Mouse (Mus musculus) CH12.LX (cell line): ENCODE measurements around the gene Cxcr5. TPM values are rescaled to one million over a fixed set of nuclear protein-coding genes. Genes with fewer than 3 reads are reported as not detected.

Source experiments
- DNase-seq: peaks from one replicate; pipeline ENCODE4 v3.0.0-alpha.2; 2013; ENCODE audit errors: extremely low read depth
- H3K27ac ChIP-seq: 2 replicates; pipeline ENCODE4 v1.5.1; 2012; ENCODE audit warnings: low read depth, mild to moderate bottlenecking, control low read depth, moderate library complexity; ENCODE audit not compliant: insufficient read depth
- H3K27me3 ChIP-seq: replicated peaks from 2 replicates; pipeline ENCODE3; 2012; ENCODE audit warnings: inconsistent platforms
- H3K36me3 ChIP-seq, 2 experiments: replicated peaks in 1 of 2; 2 replicates each; pipeline versions ENCODE3 to v1.6.1; 2012; ENCODE audit warnings: inconsistent platforms in 1 of 2, low read length in 1 of 2, mild to moderate bottlenecking in 1 of 2, mixed read lengths in 1 of 2, moderate library complexity in 1 of 2; ENCODE audit not compliant: control insufficient read depth in 1 of 2, insufficient read depth in 1 of 2
- H3K4me1 ChIP-seq, 2 experiments: 2 replicates each; pipeline ENCODE4 v1.6.1; 2012; ENCODE audit warnings: inconsistent platforms in 1 of 2, moderate library complexity in 1 of 2; ENCODE audit not compliant: insufficient read depth in 2 of 2, control insufficient read depth in 1 of 2
- H3K4me2 ChIP-seq: 2 replicates; pipeline ENCODE4 v1.6.1; 2012; ENCODE audit warnings: low read depth, mild to moderate bottlenecking, control low read depth; ENCODE audit not compliant: poor library complexity, insufficient read depth, severe bottlenecking
- H3K4me3 ChIP-seq, 3 experiments: fragments of 150-350 bp in 1 of 3; sonication (generic) in 1 of 3; replicated peaks in 1 of 3; 2 replicates each; pipeline versions ENCODE3 to v1.5.1; 2011 to 2012; ENCODE audit warnings: low read depth in 2 of 3, low read length in 2 of 3, mild to moderate bottlenecking in 2 of 3, moderate library complexity in 2 of 3, control low read depth in 1 of 3, improper control_type of control experiment in 1 of 3, inconsistent platforms in 1 of 3, mixed read lengths in 1 of 3; ENCODE audit not compliant: poor library complexity in 1 of 3
- H3K79me2 ChIP-seq: replicated peaks from 2 replicates; pipeline ENCODE4 v1.6.1; 2012; ENCODE audit warnings: mild to moderate bottlenecking, moderate library complexity; ENCODE audit not compliant: control insufficient read depth, poor library complexity, insufficient read depth, severe bottlenecking; ENCODE audit errors: extremely low read depth
- H3K9ac ChIP-seq: 2 replicates; pipeline ENCODE4 v1.6.1; 2012; ENCODE audit warnings: low read depth, mild to moderate bottlenecking, control low read depth, moderate library complexity; ENCODE audit not compliant: insufficient read depth
- H3K9me3 ChIP-seq: replicated peaks from 2 replicates; pipeline ENCODE3; 2012; ENCODE audit warnings: low read length, inconsistent platforms, mixed read lengths
- BHLHE40 ChIP-seq: IDR thresholded peaks from 2 replicates; pipeline ENCODE4 v1.6.1; 2011; ENCODE audit warnings: mild to moderate bottlenecking, low read depth, low read length, improper control_type of control experiment
- CHD1 ChIP-seq: IDR thresholded peaks from 2 replicates; pipeline ENCODE4 v1.6.1; 2012; ENCODE audit warnings: low read depth, low read length, improper control_type of control experiment, inconsistent platforms
- CHD2 ChIP-seq: IDR thresholded peaks from 2 replicates; pipeline ENCODE4 v1.6.1; 2011; ENCODE audit warnings: low read length, improper control_type of control experiment
- CTCF ChIP-seq, 2 experiments: IDR thresholded peaks in 1 of 2; conservative IDR thresholded peaks in 1 of 2; 2 replicates each; pipeline ENCODE4 v1.5.1; 2011 to 2012; ENCODE audit warnings: low read depth in 2 of 2, low read length in 2 of 2, improper control_type of control experiment in 1 of 2, inconsistent platforms in 1 of 2, mild to moderate bottlenecking in 1 of 2, moderate library complexity in 1 of 2
- E2F4 ChIP-seq: IDR thresholded peaks from 2 replicates; pipeline ENCODE4 v1.6.1; 2011; ENCODE audit warnings: low read depth, low read length, improper control_type of control experiment; ENCODE audit not compliant: insufficient replicate concordance
- ELF1 ChIP-seq: IDR thresholded peaks from 2 replicates; pipeline ENCODE4 v1.6.1; 2014; ENCODE audit warnings: low read depth, mild to moderate bottlenecking, inconsistent platforms, low read length, improper control_type of control experiment
- EP300 ChIP-seq: IDR thresholded peaks from 2 replicates; pipeline ENCODE4 v1.6.1; 2011; ENCODE audit warnings: low read length, improper control_type of control experiment
- ETS1 ChIP-seq: conservative IDR thresholded peaks from 2 replicates; pipeline ENCODE4 v1.6.1; 2012; ENCODE audit warnings: low read depth, mild to moderate bottlenecking, inconsistent platforms, low read length, improper control_type of control experiment, moderate library complexity
- GABPA ChIP-seq: IDR thresholded peaks from 2 replicates; pipeline ENCODE4 v1.6.1; 2012; ENCODE audit warnings: low read depth, low read length, improper control_type of control experiment, inconsistent platforms; ENCODE audit not compliant: insufficient replicate concordance
- HCFC1 ChIP-seq: IDR thresholded peaks from 2 replicates; pipeline ENCODE4 v1.6.1; 2012; ENCODE audit warnings: low read depth, mild to moderate bottlenecking, inconsistent platforms, low read length, improper control_type of control experiment
- IRF4 ChIP-seq: IDR thresholded peaks from 2 replicates; pipeline ENCODE4 v1.6.1; 2014; ENCODE audit warnings: low read depth, mild to moderate bottlenecking, inconsistent platforms, low read length, improper control_type of control experiment
- JUN ChIP-seq: IDR thresholded peaks from 2 replicates; pipeline ENCODE4 v1.6.1; 2011; ENCODE audit warnings: low read depth, mild to moderate bottlenecking, low read length, improper control_type of control experiment, moderate library complexity; ENCODE audit not compliant: insufficient read depth
- JUND ChIP-seq: conservative IDR thresholded peaks from 2 replicates; pipeline ENCODE4 v1.6.1; 2011; ENCODE audit warnings: low read depth, low read length, improper control_type of control experiment
- KAT2A ChIP-seq: IDR thresholded peaks from 2 replicates; pipeline ENCODE4 v1.6.1; 2012; ENCODE audit warnings: low read length, improper control_type of control experiment, inconsistent platforms; ENCODE audit not compliant: insufficient replicate concordance
- MAFK ChIP-seq: IDR thresholded peaks from 2 replicates; pipeline ENCODE4 v1.6.1; 2011; ENCODE audit warnings: low read length, improper control_type of control experiment; ENCODE audit not compliant: insufficient replicate concordance
- MAX ChIP-seq: IDR thresholded peaks from 2 replicates; pipeline ENCODE4 v1.6.1; 2011; ENCODE audit warnings: low read length, improper control_type of control experiment
- MAZ ChIP-seq: IDR thresholded peaks from 2 replicates; pipeline ENCODE4 v1.6.1; 2012; ENCODE audit warnings: low read depth, mild to moderate bottlenecking, inconsistent platforms, low read length, improper control_type of control experiment, moderate library complexity
- MEF2A ChIP-seq: IDR thresholded peaks from 2 replicates; pipeline ENCODE4 v1.6.1; 2014; ENCODE audit warnings: low read depth, mild to moderate bottlenecking, inconsistent platforms, low read length, improper control_type of control experiment, borderline replicate concordance
- MXI1 ChIP-seq: IDR thresholded peaks from 2 replicates; pipeline ENCODE4 v1.6.1; 2011; ENCODE audit warnings: mild to moderate bottlenecking, low read depth, low read length, improper control_type of control experiment
- MYC ChIP-seq: IDR thresholded peaks from 2 replicates; pipeline ENCODE4 v1.6.1; 2011; ENCODE audit warnings: low read depth, mild to moderate bottlenecking, improper control_type of control experiment, low read length
- NELFE ChIP-seq: IDR thresholded peaks from 2 replicates; pipeline ENCODE4 v1.6.1; 2011; ENCODE audit warnings: low read depth, low read length, improper control_type of control experiment
- NRF1 ChIP-seq: IDR thresholded peaks from 2 replicates; pipeline ENCODE4 v1.6.1; 2014; ENCODE audit warnings: low read depth, mild to moderate bottlenecking, inconsistent platforms, low read length, improper control_type of control experiment, moderate library complexity
- PAX5 ChIP-seq: IDR thresholded peaks from 2 replicates; pipeline ENCODE4 v1.6.1; 2012; ENCODE audit warnings: low read length, inconsistent platforms, mixed read lengths
- POLR2A ChIP-seq: IDR thresholded peaks from 2 replicates; pipeline ENCODE4 v1.6.1; 2011; ENCODE audit warnings: low read depth, mild to moderate bottlenecking, improper control_type of control experiment, low read length
- POLR2AphosphoS2 ChIP-seq: IDR thresholded peaks from 2 replicates; pipeline ENCODE4 v1.6.1; 2011; ENCODE audit warnings: low read depth, low read length, improper control_type of control experiment
- RAD21 ChIP-seq: IDR thresholded peaks from 2 replicates; pipeline ENCODE4 v1.6.1; 2011; ENCODE audit warnings: low read depth, mild to moderate bottlenecking, low read length, improper control_type of control experiment, moderate library complexity
- RCOR1 ChIP-seq: conservative IDR thresholded peaks from 2 replicates; pipeline ENCODE4 v1.6.1; 2012; ENCODE audit warnings: low read depth, mild to moderate bottlenecking, inconsistent platforms, low read length, improper control_type of control experiment
- SIN3A ChIP-seq: IDR thresholded peaks from 2 replicates; pipeline ENCODE4 v1.6.1; 2012; ENCODE audit warnings: low read length, improper control_type of control experiment, inconsistent platforms
- SMC3 ChIP-seq: IDR thresholded peaks from 2 replicates; pipeline ENCODE4 v1.6.1; 2011; ENCODE audit warnings: low read depth, low read length, improper control_type of control experiment
- TBP ChIP-seq: conservative IDR thresholded peaks from 2 replicates; pipeline ENCODE4 v1.6.1; 2011; ENCODE audit warnings: low read depth, low read length, improper control_type of control experiment
- TCF12 ChIP-seq: IDR thresholded peaks from 2 replicates; pipeline ENCODE4 v1.6.1; 2014; ENCODE audit warnings: low read depth, mild to moderate bottlenecking, inconsistent platforms, low read length, improper control_type of control experiment
- UBTF ChIP-seq: IDR thresholded peaks from 2 replicates; pipeline ENCODE4 v1.6.1; 2012; ENCODE audit warnings: low read depth, mild to moderate bottlenecking, inconsistent platforms, low read length, improper control_type of control experiment, moderate library complexity
- USF1 ChIP-seq: IDR thresholded peaks from 2 replicates; pipeline ENCODE4 v1.6.1; 2014; ENCODE audit warnings: low read depth, mild to moderate bottlenecking, inconsistent platforms, low read length, improper control_type of control experiment
- USF2 ChIP-seq: conservative IDR thresholded peaks from 2 replicates; pipeline ENCODE4 v1.6.1; 2011; ENCODE audit warnings: low read depth, low read length, improper control_type of control experiment
- ZC3H11A ChIP-seq: IDR thresholded peaks from 2 replicates; pipeline ENCODE4 v1.6.1; 2012; ENCODE audit warnings: low read depth, mild to moderate bottlenecking, inconsistent platforms, low read length, improper control_type of control experiment
- ZKSCAN1 ChIP-seq: IDR thresholded peaks from 2 replicates; pipeline ENCODE4 v1.6.1; 2012; ENCODE audit warnings: low read depth, inconsistent platforms, low read length, improper control_type of control experiment, borderline replicate concordance
- ZMIZ1 ChIP-seq: IDR thresholded peaks from 2 replicates; pipeline ENCODE4 v1.6.1; 2012; ENCODE audit warnings: low read depth, mild to moderate bottlenecking, inconsistent platforms, low read length, improper control_type of control experiment
- ZNF384 ChIP-seq: IDR thresholded peaks from 2 replicates; pipeline ENCODE4 v1.6.1; 2012; ENCODE audit warnings: low read depth, low read length, improper control_type of control experiment, inconsistent platforms
- dilution Hi-C: fragments of 300-500 bp; cut with MboI; formaldehyde crosslinking; loops from 2 replicates; pipeline ENCODE4 v1.14.3; 2020; ENCODE audit warnings: low sequenced_read_pairs; ENCODE audit not compliant: extremely low pct_unique_long_range_greater_than_20kb, extremely low pct_ligation_motif_present
- in situ Hi-C: fragments of 300-500 bp; cut with MboI; formaldehyde crosslinking; loops from 3 replicates; pipeline ENCODE4 v1.14.3; 2019; ENCODE audit warnings: low sequenced_read_pairs, low pct_ligation_motif_present, low pct_unique_long_range_greater_than_20kb, mixed read lengths
- polyA plus RNA-seq: library from polyadenylated mRNA; unstranded; fragments of >175 nt; gene quantifications from 2 replicates; pipeline ENCODE4 v1.2.1, GENCODE M21; 2012; ENCODE audit warnings: low read depth; ENCODE audit not compliant: insufficient read length
- total RNA-seq, 2 experiments: library from RNA; depleted of rRNA; stranded (reverse); fragments of 300-350 nt in 1 of 2; fragments of >200 nt in 1 of 2; gene quantifications; 2 replicates each; pipeline ENCODE4 v1.2.3; 2012 to 2014

The Cxcr5 gene
- total and polyA plus RNA-seq, 3 experiments, result 30.2 to 93.4 (median 70.5) TPM

DNA sequence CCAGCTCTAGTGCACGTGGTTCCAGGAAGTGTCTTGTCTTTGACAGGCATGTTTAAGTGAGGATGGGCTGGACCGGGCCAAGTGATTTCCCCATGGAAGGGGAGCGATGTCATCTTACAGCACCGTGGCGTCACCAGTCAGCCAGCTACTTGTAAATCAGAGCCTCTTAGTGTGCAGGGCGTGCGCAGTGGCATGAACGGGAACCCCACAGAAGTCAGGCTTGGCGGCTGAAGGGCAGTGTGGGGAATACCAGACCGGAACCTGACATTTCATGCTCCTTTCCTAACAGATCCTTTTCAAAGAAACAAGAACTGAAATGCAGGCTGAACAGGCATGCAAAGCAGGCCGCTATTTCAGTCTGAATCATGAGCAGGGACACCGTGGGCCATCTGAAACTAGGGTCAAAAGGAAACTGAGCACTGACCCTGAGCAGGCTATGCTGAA, 9.3 kb upstream of the Cxcr5 start:
- H3K27ac ChIP-seq, result peak overlapping the region; percentile 98
- peak; percentile 93 for DNase-seq
- H3K9me3 ChIP-seq, result no peaks in the 10 kb centered on the region
- H3K4me3 ChIP-seq, result peak overlapping the region in 1 of 3 experiments; percentile 41
- in situ Hi-C loops, result no loop called here
- no peaks in the 10 kb centered on the region for H3K27me3 ChIP-seq
- H3K4me2 ChIP-seq, result peak overlapping the region; percentile 69
- H3K4me1 ChIP-seq, result peaks cover 36 to 97% of the 10 kb centered on the region in 2 experiments
- peak; percentile 28 for TF ChIP-seq RAD21
- TF ChIP-seq MYC, result peak; percentile 81
- 0 out of 2 replicates have a peak, but pooled peaks have one; percentile 66 for TF ChIP-seq UBTF
- TF ChIP-seq CTCF (conservative IDR thresholded peaks at IDR 0.05 in 1 of 2, IDR thresholded peaks at IDR 0.05 in 1 of 2; ENCODE audit: low read depth in 2 of 2, low read length in 2 of 2), result no peak
- peak; percentile 86 for TF ChIP-seq MAX
- peak; percentile 67; the same call in 1 of the 2 replicates for TF ChIP-seq MXI1
- peak; percentile 62; the same call in 1 of the 2 replicates for TF ChIP-seq POLR2AphosphoS2
- no peak for TF ChIP-seq HCFC1
- peak; percentile 78 for TF ChIP-seq JUND
- peak; percentile 43; the same call in 1 of the 2 replicates for TF ChIP-seq E2F4
- peak; percentile 98 for TF ChIP-seq ETS1
- TF ChIP-seq GABPA, result peak; percentile 55
- peak; percentile 98 for TF ChIP-seq TCF12
- TF ChIP-seq NRF1, result peak; percentile 87
- no peak for TF ChIP-seq ZC3H11A
- no peak for TF ChIP-seq ZKSCAN1
- TF ChIP-seq TBP, result peak; percentile 69; the same call in 1 of the 2 replicates
- TF ChIP-seq USF2, result no peak
- TF ChIP-seq USF1, result no peak
- peak; percentile 34; the same call in 1 of the 2 replicates for TF ChIP-seq SMC3
- 0 out of 2 replicates have a peak, but pooled peaks have one; percentile 25 for TF ChIP-seq POLR2A
- peak; percentile 97 for TF ChIP-seq MEF2A
- TF ChIP-seq NELFE, result 0 out of 2 replicates have a peak, but pooled peaks have one; percentile 23
- peak; percentile 82 for TF ChIP-seq MAFK
- peak; percentile 73 for TF ChIP-seq ELF1
- TF ChIP-seq ZNF384, result no peak; the same call in 1 of the 2 replicates
- TF ChIP-seq RCOR1, result peak; percentile 95
- TF ChIP-seq BHLHE40, result peak; percentile 96
- peak; percentile 99 for TF ChIP-seq IRF4
- TF ChIP-seq KAT2A, result 0 out of 2 replicates have a peak, but pooled peaks have one; percentile 54
- TF ChIP-seq EP300, result peak; percentile 99
- TF ChIP-seq SIN3A, result peak; percentile 94
- no peak for TF ChIP-seq CHD1
- TF ChIP-seq JUN, result peak; percentile 81
- TF ChIP-seq PAX5, result no peak
- peak; percentile 86 for TF ChIP-seq ZMIZ1
- peak; percentile 92 for TF ChIP-seq CHD2
- TF ChIP-seq MAZ, result peak; percentile 85
- H3K36me3 ChIP-seq, result no peaks in the 10 kb centered on the region
- no peak overlapping the region; the same call in 1 of the 2 replicates for H3K9ac ChIP-seq
- dilution Hi-C loops, result no loop called here
- no peaks in the 10 kb centered on the region for H3K79me2 ChIP-seq
